Mouse (Mus musculus): ENCODE results near the gene Stx8.

The Stx8 gene

GRCm38 (mm10) chr11:68036133-68036959 is 70.4 kb downstream of the Stx8 start:
- DNase-seq (ENCODE audit: low spot score): no peak

- no peak for DNase-seq (ENCODE audit: low spot score)
Measured at GRCm38 (mm10) chr11:68037093-68037492, 71.1 kb downstream of the Stx8 start.

GRCm38 (mm10) chr11:68038101-68038500 is 72.1 kb downstream of the Stx8 start:
- no peak for DNase-seq (ENCODE audit: low spot score)

GRCm38 (mm10) chr11:68044181-68044580 is 78.2 kb downstream of the Stx8 start:
- DNase-seq (ENCODE audit: low spot score): no peak

- no peak for DNase-seq (ENCODE audit: low spot score)
Measured at GRCm38 (mm10) chr11:68046916-68047315, 80.9 kb downstream of the Stx8 start.

GRCm38 (mm10) chr11:68049261-68050165 is 83.5 kb downstream of the Stx8 start:
- DNase-seq (ENCODE audit: low spot score): no peak

GRCm38 (mm10) chr11:68050725-68051124 is 84.7 kb downstream of the Stx8 start:
- DNase-seq (ENCODE audit: low spot score): no peak

GRCm38 (mm10) chr11:68051305-68051704 is 85.3 kb downstream of the Stx8 start:
- no peak for DNase-seq (ENCODE audit: low spot score)

GRCm38 (mm10) chr11:68058466-68059201 is 92.6 kb downstream of the Stx8 start:
- DNase-seq (ENCODE audit: low spot score): no peak

- no peak for DNase-seq (ENCODE audit: low spot score)
Measured at GRCm38 (mm10) chr11:68060651-68061050, 94.7 kb downstream of the Stx8 start.

- no peak for DNase-seq (ENCODE audit: low spot score)
Measured at GRCm38 (mm10) chr11:68062116-68062515, 96.1 kb downstream of the Stx8 start.

- no peak for DNase-seq (ENCODE audit: low spot score)
Measured at GRCm38 (mm10) chr11:68067806-68068205, 101.8 kb downstream of the Stx8 start.

- no peak for DNase-seq (ENCODE audit: low spot score)
Measured at GRCm38 (mm10) chr11:68070086-68070485, 104.1 kb downstream of the Stx8 start.

GRCm38 (mm10) chr11:68071836-68072235 is 105.8 kb downstream of the Stx8 start:
- no peak for DNase-seq (ENCODE audit: low spot score)

- no peak for DNase-seq (ENCODE audit: low spot score)
Measured at GRCm38 (mm10) chr11:68072597-68073210, 106.7 kb downstream of the Stx8 start.

GRCm38 (mm10) chr11:68074686-68075085 is 108.7 kb downstream of the Stx8 start:
- no peak for DNase-seq (ENCODE audit: low spot score)

GRCm38 (mm10) chr11:68075331-68075730 is 109.3 kb downstream of the Stx8 start:
- no peak for DNase-seq (ENCODE audit: low spot score)

- DNase-seq (ENCODE audit: low spot score): no peak
Measured at GRCm38 (mm10) chr11:68079756-68080155, 113.8 kb downstream of the Stx8 start.

- no peak for DNase-seq (ENCODE audit: low spot score)
Measured at GRCm38 (mm10) chr11:68080999-68081398, 115.0 kb downstream of the Stx8 start.

GRCm38 (mm10) chr11:68082756-68083155 is 116.8 kb downstream of the Stx8 start:
- DNase-seq (ENCODE audit: low spot score): no peak

GRCm38 (mm10) chr11:68083562-68083961 is 117.6 kb downstream of the Stx8 start:
- DNase-seq (ENCODE audit: low spot score): no peak

GRCm38 (mm10) chr11:68086221-68086620 is 120.2 kb downstream of the Stx8 start:
- no peak for DNase-seq (ENCODE audit: low spot score)
